Mouse (Mus musculus): ENCODE measurements around the gene Emp1. TPM values are rescaled to one million over a fixed set of nuclear protein-coding genes. Genes with fewer than 3 reads are reported as not detected.
A peak's percentile ranks its signal among the peaks of the same experiment; 100 is the strongest.

The Emp1 gene
- total RNA-seq (2021): 10 to 100 TPM; 39.9 to 43.1 TPM
- long read RNA-seq, experiment 1, partial matches to known transcripts: 6 of 7 reads
- long read RNA-seq, experiment 1, other reads (novel, unspliced or antisense): 0 of 7 reads
- long read RNA-seq, experiment 2, partial matches to known transcripts: 3 of 3 reads
- long read RNA-seq, experiment 2, other reads (novel, unspliced or antisense): 0 of 3 reads

DNA sequence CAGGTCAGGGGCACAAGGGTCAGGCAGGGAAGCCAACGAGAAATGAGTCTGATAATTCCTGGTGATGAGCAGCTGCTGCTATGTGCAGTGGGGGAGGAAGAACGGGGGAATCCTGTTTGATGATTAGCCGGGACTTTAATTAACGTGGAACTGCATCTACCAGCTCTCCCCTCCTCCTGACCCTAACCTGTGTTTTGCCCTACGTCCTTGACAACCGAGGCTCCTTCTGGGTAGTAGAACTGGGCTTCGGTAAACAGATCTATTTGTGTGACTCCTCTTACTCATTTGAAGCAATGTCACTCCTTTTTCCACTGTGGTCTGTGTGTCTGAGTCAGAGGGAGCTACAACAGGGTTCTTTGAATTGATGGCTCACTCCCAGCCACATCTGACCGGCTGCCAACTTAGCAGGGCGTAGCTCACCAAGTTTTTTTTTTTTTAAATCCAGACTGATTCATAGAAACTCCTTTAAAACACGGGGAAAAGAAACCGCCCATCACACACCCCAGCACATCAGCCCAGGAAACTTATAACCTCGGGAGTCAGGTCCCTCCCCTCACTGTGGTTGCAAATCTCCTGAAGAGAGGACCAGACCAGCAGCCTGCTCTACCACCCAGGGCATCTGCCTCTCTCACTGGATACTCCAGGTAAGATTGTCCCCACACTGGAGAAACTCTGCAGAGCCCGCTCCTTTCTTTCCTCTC lies at the start of gene Emp1:
Gene Emp1, plus strand, starts transcription at position 87 of the 701 bp plus-strand sequence.
- DNase-seq: peak; percentile 93

- peak; percentile 42 to 72 for DNase-seq
These were observed 48.4 kb upstream of the Emp1 start for GRCm38 (mm10) chr6:135313981-135314380.

DNA sequence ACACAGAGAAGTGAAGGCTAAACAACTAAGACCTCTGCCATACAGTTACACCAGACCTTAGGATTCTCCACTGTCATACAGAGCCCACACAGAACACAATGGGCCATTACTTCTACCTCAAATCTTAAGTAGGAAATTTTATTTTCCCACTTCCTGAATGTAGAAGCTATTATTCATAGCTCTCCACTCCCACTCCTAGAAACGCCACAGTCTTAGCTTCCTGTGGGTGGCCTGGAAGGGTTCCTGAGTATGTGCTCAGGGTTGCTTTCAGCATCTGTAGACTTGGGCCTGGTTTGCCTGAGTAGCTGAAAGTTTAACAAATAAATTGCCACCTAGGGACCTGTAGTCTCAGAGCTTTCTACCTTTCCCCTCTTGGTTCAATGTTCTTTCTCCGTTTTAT lies 46.2 kb upstream of the Emp1 start:
- DNase-seq: no peak

GRCm38 (mm10) chr6:135319431-135319933 lies 42.9 kb upstream of the Emp1 start:
- DNase-seq: no peak

DNA sequence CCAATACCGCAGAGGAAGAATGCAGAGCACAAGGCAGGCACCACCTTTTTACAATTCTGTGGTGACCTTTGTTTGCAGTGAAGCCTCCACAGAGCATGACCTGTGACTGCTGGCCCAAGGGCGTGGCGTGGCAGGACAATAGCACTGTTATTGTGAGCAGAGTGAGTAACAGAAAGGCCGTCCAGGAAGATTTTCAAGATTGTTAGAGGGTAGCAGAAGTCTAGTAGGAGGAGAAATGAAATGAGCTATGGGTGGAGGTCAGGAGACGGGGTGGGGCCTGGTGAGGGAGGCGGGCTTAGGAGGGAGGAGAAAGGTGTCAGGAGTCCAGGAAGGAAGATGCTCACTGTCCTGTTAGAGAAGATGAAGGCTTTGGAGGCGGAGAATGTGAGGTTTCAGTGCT lies 39.6 kb upstream of the Emp1 start:
- DNase-seq: peak; percentile 31 to 56

- peak; percentile 74 to 82 for DNase-seq
These were observed 38.9 kb upstream of the Emp1 start for GRCm38 (mm10) chr6:135323311-135323982.

- DNase-seq: no peak
These were observed 38.2 kb upstream of the Emp1 start for GRCm38 (mm10) chr6:135324111-135324510.

DNA sequence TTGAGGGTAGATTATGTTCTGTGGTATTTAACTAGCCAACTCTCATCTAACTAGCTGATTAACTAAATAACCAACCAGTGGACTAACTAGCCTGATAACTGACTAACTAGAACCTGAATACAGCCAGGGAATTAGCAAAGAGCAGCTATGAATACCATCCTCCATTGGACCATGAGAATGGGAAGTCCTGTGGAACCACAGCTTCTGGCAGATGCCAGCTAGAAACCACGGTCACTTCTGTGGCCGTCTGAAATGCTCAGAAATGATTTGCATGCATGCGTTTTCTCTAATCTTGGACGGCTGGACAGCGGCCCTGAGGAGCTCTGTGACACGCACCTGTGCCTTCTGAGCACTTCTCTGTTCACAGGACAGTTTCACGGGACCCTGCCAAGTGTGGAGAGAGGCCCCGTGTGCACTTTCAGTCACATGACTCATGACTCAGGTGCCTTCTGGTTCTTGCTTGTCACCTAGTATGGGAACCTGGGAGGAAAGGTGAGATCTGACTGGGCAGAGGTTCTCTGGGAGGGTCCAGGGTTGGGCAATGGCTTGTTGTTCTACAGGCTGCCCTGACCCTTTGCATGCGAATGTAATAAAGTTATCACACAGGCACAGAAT lies 37.6 kb upstream of the Emp1 start:
- no peak for DNase-seq

DNA sequence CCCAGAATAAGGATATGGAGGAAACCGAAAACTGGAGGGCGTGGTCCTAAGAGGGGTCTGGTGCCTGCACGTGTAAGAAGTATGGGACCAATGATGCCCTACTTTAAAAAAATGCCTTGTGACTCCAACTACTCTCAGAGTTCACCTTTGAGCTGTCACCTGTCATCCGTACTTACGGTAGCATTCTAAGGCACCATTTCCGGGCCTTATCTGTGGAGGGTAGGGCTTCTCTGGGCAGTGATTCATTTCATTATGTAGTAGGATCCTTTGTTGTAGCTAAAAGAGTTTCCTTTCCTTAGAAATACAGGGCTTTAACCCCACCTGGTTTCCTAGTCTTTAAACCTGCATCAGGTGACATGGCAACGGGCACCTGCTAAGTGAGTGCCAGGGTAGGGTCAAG lies 35.5 kb upstream of the Emp1 start:
- no peak for DNase-seq

GRCm38 (mm10) chr6:135331916-135332315 lies 30.4 kb upstream of the Emp1 start:
- DNase-seq: peak in 1 of 2 experiments; percentile 14

- DNase-seq: peak; percentile 12 to 24
These were observed 29.5 kb upstream of the Emp1 start for GRCm38 (mm10) chr6:135332737-135333281.

DNA sequence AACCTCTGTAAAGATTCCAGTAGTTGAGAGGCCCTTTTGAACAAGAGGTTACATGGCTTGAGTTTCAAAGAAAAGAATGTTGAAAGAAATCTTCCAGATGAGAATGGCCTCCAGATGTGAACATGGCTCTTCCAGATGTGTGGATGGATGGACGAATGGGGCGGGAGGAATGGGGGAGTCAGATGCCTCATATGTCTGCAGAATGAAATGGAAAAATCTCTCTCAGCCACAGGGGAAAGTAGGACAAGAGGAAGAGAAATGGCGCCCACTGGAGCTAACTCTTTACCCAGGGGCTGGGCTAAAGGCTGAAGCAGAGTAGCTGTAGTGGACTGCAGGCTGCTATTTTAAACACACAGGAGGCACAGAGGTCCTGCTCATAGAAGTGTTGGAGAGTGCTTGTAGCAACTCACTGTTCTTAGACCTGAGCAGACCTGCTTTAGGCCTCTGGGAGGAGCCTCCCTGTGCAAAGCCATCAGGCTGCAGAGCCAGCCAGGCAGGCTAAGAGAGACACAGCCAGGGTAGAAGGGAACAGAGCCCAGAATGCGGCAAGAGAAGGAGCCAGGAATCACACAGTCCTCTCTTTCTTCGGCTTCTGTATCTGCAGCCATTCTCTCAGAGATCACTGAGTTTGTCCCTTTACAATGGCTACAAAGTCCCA lies 28.2 kb upstream of the Emp1 start:
- DNase-seq: peak; percentile 58 to 70

DNA sequence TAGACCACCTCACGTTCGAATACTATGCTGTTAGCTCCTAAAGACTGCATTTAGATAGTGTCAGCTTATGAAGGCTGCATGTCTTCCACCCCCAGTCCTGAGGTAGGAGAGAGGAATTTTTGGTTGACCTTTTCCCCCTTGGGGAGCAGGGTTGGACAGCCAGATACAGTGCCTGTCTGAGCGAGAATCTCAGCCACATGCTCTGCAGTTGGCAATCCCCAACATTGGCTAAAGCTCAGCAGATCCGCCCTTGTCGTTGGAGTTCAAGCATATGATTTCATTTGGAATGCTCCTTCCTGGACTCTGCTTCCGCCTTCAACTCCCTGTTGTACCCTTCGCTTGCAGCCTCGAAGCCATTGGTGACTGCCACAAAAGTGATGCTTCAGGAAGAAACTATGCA lies 26.0 kb upstream of the Emp1 start:
- peak; percentile 16 to 32 for DNase-seq

GRCm38 (mm10) chr6:135340355-135341075 lies 21.8 kb upstream of the Emp1 start:
- DNase-seq: peak; percentile 47 to 56

DNA sequence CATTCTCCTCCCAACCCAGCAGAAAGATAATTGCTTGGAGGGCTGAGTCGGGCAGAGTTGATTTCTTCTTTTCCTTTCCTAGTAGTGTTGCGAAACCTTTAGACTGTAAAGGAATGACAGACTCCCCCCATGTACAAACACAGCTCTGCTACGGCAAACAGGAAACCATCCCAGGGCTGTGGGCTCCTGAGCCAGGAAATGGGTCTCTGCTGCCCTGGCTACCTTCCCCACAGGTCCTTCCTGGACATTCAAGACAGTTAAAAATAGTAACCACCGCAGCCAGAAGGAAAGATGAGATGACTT lies 21.3 kb upstream of the Emp1 start:
- peak; percentile 30 to 35 for DNase-seq

DNA sequence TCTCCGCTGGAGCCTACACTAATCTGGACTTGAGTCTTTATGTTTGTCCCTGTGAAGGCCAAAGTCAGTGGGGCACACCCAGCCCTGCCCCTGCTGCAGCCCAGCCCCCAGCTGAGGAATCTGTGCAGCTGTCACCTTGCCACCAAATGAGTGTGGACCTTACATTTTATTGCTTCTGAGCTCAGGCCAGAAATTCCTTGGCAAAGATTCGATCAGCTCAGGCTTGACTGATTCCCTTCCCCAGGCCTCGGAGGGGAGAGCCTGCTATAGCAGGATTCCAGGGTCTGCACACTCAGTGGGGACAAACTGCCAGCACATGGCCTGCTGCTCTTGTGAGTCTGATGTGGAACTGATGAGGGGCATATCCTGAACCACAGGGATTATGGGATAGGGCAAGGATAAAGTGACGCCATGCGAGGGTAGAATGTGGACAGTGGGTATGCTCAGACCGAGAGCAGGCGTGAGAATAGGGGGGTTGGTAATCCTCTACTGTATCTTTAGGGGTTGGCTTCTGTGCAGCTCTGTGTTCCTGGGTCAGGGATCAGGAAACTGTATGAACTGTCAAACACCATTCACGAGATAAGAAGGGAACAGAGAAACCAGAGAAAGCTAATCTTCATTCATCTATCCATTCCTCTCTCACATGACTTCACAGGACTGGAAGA lies 10.6 kb upstream of the Emp1 start:
- DNase-seq: no peak

DNA sequence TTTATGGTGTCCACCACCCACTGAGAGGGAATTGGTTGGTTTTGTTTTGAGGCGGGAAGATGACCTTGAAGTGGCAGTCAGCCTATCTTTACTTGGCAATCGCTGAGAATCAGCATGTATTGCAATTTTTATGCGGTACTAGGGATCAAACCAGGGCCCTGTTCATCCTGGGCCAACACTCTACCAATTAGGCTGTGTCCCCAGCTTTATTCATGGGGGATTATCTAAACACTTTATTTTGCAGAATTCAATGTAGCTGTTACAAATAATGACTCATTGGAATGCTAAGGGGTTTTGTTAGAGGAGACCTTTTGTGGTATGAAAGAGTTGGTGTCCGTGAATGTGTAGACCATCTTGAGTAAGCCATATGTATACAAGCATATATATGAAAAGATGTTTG lies 9.8 kb upstream of the Emp1 start:
- no peak for DNase-seq

DNA sequence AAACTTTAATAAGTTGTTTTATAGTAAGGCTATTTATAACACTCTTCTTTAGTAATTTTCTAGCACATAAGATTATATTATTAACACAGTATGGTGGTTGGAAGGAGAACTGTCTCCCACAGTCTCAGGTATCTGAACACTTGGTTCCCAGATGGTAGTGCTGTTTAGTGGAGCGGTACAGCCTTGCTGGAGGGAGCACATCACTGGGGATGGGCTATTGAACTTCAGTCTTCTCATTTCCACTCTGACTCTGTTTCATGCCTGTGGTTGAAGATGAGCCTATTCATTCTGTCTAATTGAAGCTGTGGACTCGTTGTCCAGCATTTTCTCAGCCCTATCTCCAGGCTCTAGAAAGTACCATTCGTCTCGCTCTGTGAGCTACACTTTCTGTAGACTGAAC lies 7.4 kb upstream of the Emp1 start:
- DNase-seq: no peak

DNA sequence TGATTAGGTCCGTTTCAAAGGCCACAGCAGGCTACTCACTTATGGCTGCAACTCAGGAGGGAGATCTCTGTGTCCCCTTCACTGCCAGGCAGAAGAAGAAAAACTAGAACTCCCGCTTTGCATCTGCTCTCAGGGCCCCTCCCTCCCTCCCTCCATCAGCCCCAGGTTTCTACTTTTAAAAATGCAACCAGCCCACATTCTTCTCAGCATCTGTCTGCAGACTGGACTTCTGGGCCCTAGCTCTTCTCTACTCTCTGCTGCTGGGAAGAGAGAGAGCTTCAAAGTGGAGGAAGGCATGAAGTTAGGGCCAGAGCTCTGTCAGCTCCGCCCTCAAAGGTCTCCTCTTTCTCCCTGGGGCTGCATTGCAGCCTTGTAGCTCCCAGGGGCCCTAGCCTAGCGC lies 2.0 kb upstream of the Emp1 start:
- no peak for DNase-seq

DNA sequence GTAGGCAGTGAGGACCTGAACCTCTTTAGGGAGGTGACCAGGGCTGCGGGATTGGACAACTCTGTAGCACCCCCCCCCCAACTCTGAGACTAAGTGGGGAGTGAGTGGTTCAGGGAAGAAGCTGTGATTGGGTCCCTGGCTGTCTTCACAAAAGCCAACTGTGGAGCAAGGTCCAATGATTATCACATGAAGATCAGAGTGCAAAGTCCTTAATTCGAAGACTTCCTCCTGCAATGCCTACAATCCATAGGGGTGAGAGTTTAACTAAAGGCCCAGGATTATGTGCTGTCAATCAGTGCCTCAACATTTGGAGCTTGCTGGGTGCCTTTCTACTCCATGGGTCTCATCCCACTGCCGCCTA lies 267 bp upstream of the Emp1 start:
- DNase-seq: no peak

All from heart, adult 18-20 months (tissue).